Mouse (Mus musculus) spleen, adult 2 months (tissue): ENCODE data around the gene Grrp1. TPM values are rescaled to one million over a fixed set of nuclear protein-coding genes. Genes with fewer than 3 reads are reported as not detected.

Experiments used
- DNase-seq, 2 experiments: peaks; one replicate each; pipeline versions ENCODE4 v3.0.0 to v3.0.0-alpha.2; 2012 to 2021; ENCODE audit warnings: low spot score in 2 of 2, low read depth in 1 of 2
- H3K27ac ChIP-seq: fragments of 200-500 bp; 2 replicates; pipeline ENCODE4 v1.5.1; 2012; ENCODE audit warnings: low read length, inconsistent platforms; ENCODE audit not compliant: insufficient read depth
- H3K27me3 ChIP-seq: fragments of 200-500 bp; 2 replicates; pipeline ENCODE4 v1.6.1; 2012; ENCODE audit warnings: mild to moderate bottlenecking, moderate library complexity, low read length, inconsistent platforms; ENCODE audit not compliant: control insufficient read depth, insufficient read depth
- H3K36me3 ChIP-seq: fragments of 200-500 bp; 2 replicates; pipeline ENCODE4 v1.6.1; 2012; ENCODE audit warnings: mild to moderate bottlenecking, low read length, inconsistent platforms; ENCODE audit not compliant: control insufficient read depth, insufficient read depth
- H3K4me1 ChIP-seq: fragments of 200-500 bp; 2 replicates; pipeline ENCODE4 v1.6.1; 2011; ENCODE audit warnings: inconsistent platforms; ENCODE audit not compliant: control insufficient read depth, insufficient read depth, insufficient read length
- H3K4me3 ChIP-seq: fragments of 200-500 bp; 2 replicates; pipeline ENCODE4 v1.5.1; 2011; ENCODE audit warnings: mild to moderate bottlenecking, inconsistent platforms; ENCODE audit not compliant: insufficient read depth, insufficient read length; ENCODE audit errors: extremely low read depth
- CTCF ChIP-seq: fragments of 200-500 bp; IDR thresholded peaks from 2 replicates; pipeline ENCODE4 v1.5.1; 2011; ENCODE audit warnings: mild to moderate bottlenecking, inconsistent platforms; ENCODE audit not compliant: insufficient read depth, insufficient read length, insufficient replicate concordance; ENCODE audit errors: extremely low read depth
- POLR2A ChIP-seq: fragments of 200-500 bp; IDR thresholded peaks from 2 replicates; pipeline ENCODE4 v1.6.1; 2011; ENCODE audit warnings: low read depth, low read length, inconsistent platforms
- WGBS: fragments of 180-500 bp; shearing (Covaris S2); methylation state at CpG from one replicate; pipeline ENCODE4 v1.1.7; 2018; 5-methylcytosine and 5-hydroxymethylcytosine counted together
- polyA plus RNA-seq: library from polyadenylated mRNA; depleted of rRNA; stranded (reverse); fragments of >200 nt; gene quantifications from 2 replicates; pipeline ENCODE4 v1.2.3, GENCODE M21; 2012

The Grrp1 gene
- polyA plus RNA-seq, 1 experiment, result 6.9 TPM

- H3K27ac ChIP-seq, result no peak overlapping the region
- TF ChIP-seq CTCF, result no peak
- peaks cover 19% of the 10 kb centered on the region for H3K27me3 ChIP-seq
- H3K4me3 ChIP-seq, result no peak overlapping the region
- no peaks in the 10 kb centered on the region for H3K36me3 ChIP-seq
- 69% methylated on average over 4 of the region's 4 CpGs for WGBS
- no peak for DNase-seq
- peaks cover 2% of the 10 kb centered on the region for H3K4me1 ChIP-seq
Observed at GRCm38 (mm10) chr4:134255854-134256253, 1.9 kb upstream of the Grrp1 start.

GRCm38 (mm10) chr4:134254835-134255234, 929 bp upstream of the Grrp1 start:
- Histone ChIP-seq H3K4me1 (peaks cover 5% of the 10 kb centered on the region), H3K4me3 (no peak overlapping the region), H3K36me3 (no peaks in the 10 kb centered on the region), H3K27ac (no peak overlapping the region), H3K27me3 (peaks cover 22% of the 10 kb centered on the region)
- no peak for DNase-seq
- TF ChIP-seq POLR2A (no peak), CTCF (no peak)
- WGBS, result 71% methylated on average over 3 of the region's 3 CpGs

- peaks cover 5% of the 10 kb centered on the region for H3K4me1 ChIP-seq
- DNase-seq, result no peak
- no peak for TF ChIP-seq CTCF
- TF ChIP-seq POLR2A, result no peak
- WGBS, result 38% methylated on average over 15 of the region's 15 CpGs
- peak overlapping the region; percentile 24; the same call in 1 of the 2 replicates for H3K27ac ChIP-seq
- H3K27me3 ChIP-seq, result peaks cover 25% of the 10 kb centered on the region
- H3K4me3 ChIP-seq, result 0 out of 2 replicates have a peak overlapping the region, but pooled peaks have one; percentile 9
- no peaks in the 10 kb centered on the region for H3K36me3 ChIP-seq
Observed at GRCm38 (mm10) chr4:134252911-134253721, 790 bp downstream of the Grrp1 start.

GRCm38 (mm10) chr4:134252131-134252910, 1.6 kb downstream of the Grrp1 start:
- H3K27ac ChIP-seq, result no peak overlapping the region
- TF ChIP-seq CTCF, result no peak
- TF ChIP-seq POLR2A, result no peak
- no peak for DNase-seq
- 0 out of 2 replicates have a peak overlapping the region, but pooled peaks have one; percentile 9 for H3K4me3 ChIP-seq
- peaks cover 25% of the 10 kb centered on the region for H3K27me3 ChIP-seq
- peaks cover 5% of the 10 kb centered on the region for H3K4me1 ChIP-seq
- no peaks in the 10 kb centered on the region for H3K36me3 ChIP-seq
- WGBS, result 45% methylated on average over 22 of the region's 22 CpGs

GRCm38 (mm10) chr4:134251241-134252130, 2.4 kb downstream of the Grrp1 start:
- Histone ChIP-seq H3K4me3 (peak overlapping the region; percentile 10; the same call in 1 of the 2 replicates), H3K27ac (no peak overlapping the region), H3K27me3 (peaks cover 25% of the 10 kb centered on the region), H3K4me1 (peaks cover 5% of the 10 kb centered on the region), H3K36me3 (no peaks in the 10 kb centered on the region)
- no peak for DNase-seq
- WGBS, result 9% methylated on average over 91 of the region's 91 CpGs
- no peak for TF ChIP-seq POLR2A
- no peak for TF ChIP-seq CTCF

GRCm38 (mm10) chr4:134250930-134251240, 3.0 kb downstream of the Grrp1 start:
- 32% methylated on average over 10 of the region's 10 CpGs for WGBS
- no peak for TF ChIP-seq CTCF
- TF ChIP-seq POLR2A, result no peak
- H3K27ac ChIP-seq, result no peak overlapping the region
- H3K27me3 ChIP-seq, result peaks cover 25% of the 10 kb centered on the region
- no peak overlapping the region for H3K4me3 ChIP-seq
- H3K36me3 ChIP-seq, result no peaks in the 10 kb centered on the region
- no peak for DNase-seq
- H3K4me1 ChIP-seq, result peaks cover 5% of the 10 kb centered on the region
